Mouse (Mus musculus): ENCODE measurements at regions not wholly inside any gene's neighbourhood (a gene's known extent, or its start where the extent isn't known, plus 50 kb on each side); places are given as distances from the start of the nearest gene placed in this dataset.

GRCm38 (mm10) chr12:95138167-95138566 is 553.9 kb upstream of the Flrt2 start:
- no peak for TF ChIP-seq CTCF (IDR thresholded peaks at IDR 0.05; ENCODE audit: low read depth)
- H3K27ac ChIP-seq: no peak overlapping the region
- no peaks in the 10 kb centered on the region for H3K27me3 ChIP-seq (ENCODE audit: insufficient read depth, low read length)
- H3K36me3 ChIP-seq (ENCODE audit: insufficient read depth, low read length): no peaks in the 10 kb centered on the region
- no peak overlapping the region for H3K9ac ChIP-seq (ENCODE audit: low read depth, low read length)
- DNase-seq (ENCODE audit: low spot score): peak; percentile 35
- no peaks in the 10 kb centered on the region for H3K4me1 ChIP-seq (replicated peaks; ENCODE audit: insufficient read depth, low read length)
- H3K4me2 ChIP-seq (ENCODE audit: low read length): no peak overlapping the region
- no peaks in the 10 kb centered on the region for H3K9me3 ChIP-seq (replicated peaks; ENCODE audit: low read length)
- ATAC-seq (replicated peaks; ENCODE audit: low FRiP score, low read depth): no peak
- no peak overlapping the region for H3K4me3 ChIP-seq (replicated peaks; ENCODE audit: low read depth, low read length)
- WGBS: 77% methylated on average over 2 of the region's 2 CpGs

- 64% methylated on average over 2 of the region's 2 CpGs for WGBS
These were observed 521.0 kb upstream of the Flrt2 start for GRCm38 (mm10) chr12:95171051-95171450.

DNA sequence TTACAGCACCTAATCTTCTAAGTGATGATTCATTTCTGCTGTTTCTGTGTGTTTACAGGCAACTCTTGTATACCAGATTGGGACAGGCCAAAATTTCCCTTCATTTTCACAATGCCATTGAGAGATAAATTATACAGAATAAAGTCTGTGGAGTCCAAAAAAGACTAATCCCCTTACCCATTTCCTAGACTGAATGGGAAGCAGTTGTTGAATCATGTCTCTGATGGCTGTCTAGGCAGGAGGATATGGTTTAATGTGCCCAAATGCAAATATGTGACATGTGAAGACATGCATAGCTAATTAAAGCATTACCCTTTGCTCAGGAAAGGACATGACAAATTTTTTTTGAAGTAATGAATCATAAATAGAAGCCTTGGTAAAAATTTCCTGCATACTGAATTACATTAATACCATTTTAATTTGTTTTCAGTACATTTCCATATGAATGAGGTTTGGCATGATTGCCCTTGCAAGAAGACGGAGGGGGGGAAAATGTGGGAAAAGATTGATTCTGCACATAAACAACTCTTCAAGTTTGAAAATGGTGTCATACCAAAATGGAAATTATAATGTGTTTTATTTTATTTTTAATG is 518.1 kb upstream of the Flrt2 start:
- Histone ChIP-seq H3K9me3 (replicated peaks; ENCODE audit: low read length) (no peaks in the 10 kb centered on the region), H3K4me3 (replicated peaks; ENCODE audit: low read depth, low read length) (no peak overlapping the region), H3K27ac (no peak overlapping the region), H3K36me3 (ENCODE audit: insufficient read depth, low read length) (no peaks in the 10 kb centered on the region), H3K27me3 (ENCODE audit: insufficient read depth, low read length) (no peaks in the 10 kb centered on the region), H3K4me1 (replicated peaks; ENCODE audit: insufficient read depth, low read length) (no peaks in the 10 kb centered on the region), H3K9ac (ENCODE audit: low read depth, low read length) (no peak overlapping the region), H3K4me2 (ENCODE audit: low read length) (no peak overlapping the region)
- ATAC-seq (replicated peaks; ENCODE audit: low FRiP score, low read depth) (no peak), DNase-seq (ENCODE audit: low spot score) (no peak)
- WGBS: 88% methylated on average over 1 of the region's 1 CpGs
- no peak for TF ChIP-seq CTCF (IDR thresholded peaks at IDR 0.05; ENCODE audit: low read depth)

More at GRCm38 (mm10) chr12:95171051-95171450, 521.0 kb upstream of the Flrt2 start:
- Histone ChIP-seq H3K4me2 (ENCODE audit: low read length) (no peak overlapping the region), H3K9me3 (replicated peaks; ENCODE audit: low read length) (no peaks in the 10 kb centered on the region), H3K4me3 (replicated peaks; ENCODE audit: low read depth, low read length) (no peak overlapping the region), H3K9ac (ENCODE audit: low read depth, low read length) (no peak overlapping the region), H3K36me3 (ENCODE audit: insufficient read depth, low read length) (no peaks in the 10 kb centered on the region), H3K27ac (no peak overlapping the region), H3K27me3 (ENCODE audit: insufficient read depth, low read length) (no peaks in the 10 kb centered on the region), H3K4me1 (replicated peaks; ENCODE audit: insufficient read depth, low read length) (no peaks in the 10 kb centered on the region)
- TF ChIP-seq CTCF (IDR thresholded peaks at IDR 0.05; ENCODE audit: low read depth): no peak
- DNase-seq (ENCODE audit: low spot score) (no peak), ATAC-seq (replicated peaks; ENCODE audit: low FRiP score, low read depth) (no peak)

DNA sequence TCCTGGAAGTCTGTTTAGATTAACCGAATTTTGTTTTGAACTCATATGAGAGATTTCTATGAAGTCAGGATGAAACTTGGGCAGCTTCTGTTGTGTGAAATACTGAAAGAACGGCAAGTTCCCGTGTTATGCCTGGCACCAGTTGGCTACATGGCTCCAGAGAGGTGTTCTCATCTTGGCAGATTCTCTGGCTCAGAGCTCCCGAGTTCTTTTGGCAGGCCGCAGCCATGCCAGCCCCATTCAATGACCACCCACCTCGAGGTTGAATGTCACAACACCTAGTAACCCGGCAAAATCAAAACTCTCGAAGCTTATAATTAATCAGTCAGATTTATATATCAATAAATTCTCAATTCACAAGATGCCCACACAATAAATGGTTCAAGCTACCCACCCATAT is 489.5 kb upstream of the Flrt2 start:
- no peak overlapping the region for H3K9ac ChIP-seq (ENCODE audit: low read depth, low read length)
- H3K36me3 ChIP-seq (ENCODE audit: insufficient read depth, low read length): no peaks in the 10 kb centered on the region
- H3K9me3 ChIP-seq (replicated peaks; ENCODE audit: low read length): no peaks in the 10 kb centered on the region
- H3K27me3 ChIP-seq (ENCODE audit: insufficient read depth, low read length): no peaks in the 10 kb centered on the region
- no peak overlapping the region for H3K27ac ChIP-seq
- TF ChIP-seq CTCF (IDR thresholded peaks at IDR 0.05; ENCODE audit: low read depth): no peak
- no peak overlapping the region for H3K4me2 ChIP-seq (ENCODE audit: low read length)
- WGBS: 91% methylated on average over 8 of the region's 8 CpGs
- H3K4me1 ChIP-seq (replicated peaks; ENCODE audit: insufficient read depth, low read length): no peaks in the 10 kb centered on the region
- no peak overlapping the region for H3K4me3 ChIP-seq (replicated peaks; ENCODE audit: low read depth, low read length)
- DNase-seq (ENCODE audit: low spot score) (no peak), ATAC-seq (replicated peaks; ENCODE audit: low FRiP score, low read depth) (no peak)

- TF ChIP-seq CTCF (IDR thresholded peaks at IDR 0.05; ENCODE audit: low read depth): no peak
- ATAC-seq (replicated peaks; ENCODE audit: low FRiP score, low read depth) (no peak), DNase-seq (ENCODE audit: low spot score) (no peak)
- Histone ChIP-seq H3K4me2 (ENCODE audit: low read length) (no peak overlapping the region), H3K36me3 (ENCODE audit: insufficient read depth, low read length) (no peaks in the 10 kb centered on the region), H3K4me1 (replicated peaks; ENCODE audit: insufficient read depth, low read length) (no peaks in the 10 kb centered on the region), H3K9ac (ENCODE audit: low read depth, low read length) (no peak overlapping the region), H3K4me3 (replicated peaks; ENCODE audit: low read depth, low read length) (no peak overlapping the region), H3K27me3 (ENCODE audit: insufficient read depth, low read length) (no peaks in the 10 kb centered on the region), H3K9me3 (replicated peaks; ENCODE audit: low read length) (no peaks in the 10 kb centered on the region), H3K27ac (no peak overlapping the region)
- 77% methylated on average over 3 of the region's 3 CpGs for WGBS
These were observed 486.9 kb upstream of the Flrt2 start for GRCm38 (mm10) chr12:95205081-95205480.

GRCm38 (mm10) chr12:95239158-95239779 is 452.8 kb upstream of the Flrt2 start:
- Histone ChIP-seq H3K4me3 (replicated peaks; ENCODE audit: low read depth, low read length) (no peak overlapping the region), H3K4me2 (ENCODE audit: low read length) (no peak overlapping the region), H3K9me3 (replicated peaks; ENCODE audit: low read length) (no peaks in the 10 kb centered on the region), H3K9ac (ENCODE audit: low read depth, low read length) (no peak overlapping the region), H3K27ac (no peak overlapping the region), H3K36me3 (ENCODE audit: insufficient read depth, low read length) (no peaks in the 10 kb centered on the region), H3K4me1 (replicated peaks; ENCODE audit: insufficient read depth, low read length) (no peaks in the 10 kb centered on the region), H3K27me3 (ENCODE audit: insufficient read depth, low read length) (no peaks in the 10 kb centered on the region)
- no peak for TF ChIP-seq CTCF (IDR thresholded peaks at IDR 0.05; ENCODE audit: low read depth)
- ATAC-seq (replicated peaks; ENCODE audit: low FRiP score, low read depth) (no peak), DNase-seq (ENCODE audit: low spot score) (peak; percentile 17)
- WGBS: 22% methylated on average over 3 of the region's 3 CpGs
